Mouse (Mus musculus): Measurements from ENCODE around the gene Pop4.
"Not testable (repeated sequence)": the region's sequence is repeated elsewhere in the genome, so short reads cannot be mapped to it uniquely, and the experiment has no call there.

Gene Pop4

GRCm38 (mm10) chr7:38270703-38271510 lies at the start of gene Pop4:
Pop4 (minus strand) TSS chr7:38271423.
- DNase-seq (ENCODE audit: low read depth, low spot score), result peak; percentile 75

GRCm38 (mm10) chr7:38320641-38321040 lies 49.4 kb upstream of the Pop4 start:
- no peak for DNase-seq (ENCODE audit: low read depth, low spot score)

- not testable (repeated sequence) for DNase-seq (ENCODE audit: low read depth, low spot score)
Observed at GRCm38 (mm10) chr7:38282192-38282591, 11.0 kb upstream of the Pop4 start.

- no peak for DNase-seq (ENCODE audit: low read depth, low spot score)
Observed at GRCm38 (mm10) chr7:38272551-38272950, 1.3 kb upstream of the Pop4 start.

DNA sequence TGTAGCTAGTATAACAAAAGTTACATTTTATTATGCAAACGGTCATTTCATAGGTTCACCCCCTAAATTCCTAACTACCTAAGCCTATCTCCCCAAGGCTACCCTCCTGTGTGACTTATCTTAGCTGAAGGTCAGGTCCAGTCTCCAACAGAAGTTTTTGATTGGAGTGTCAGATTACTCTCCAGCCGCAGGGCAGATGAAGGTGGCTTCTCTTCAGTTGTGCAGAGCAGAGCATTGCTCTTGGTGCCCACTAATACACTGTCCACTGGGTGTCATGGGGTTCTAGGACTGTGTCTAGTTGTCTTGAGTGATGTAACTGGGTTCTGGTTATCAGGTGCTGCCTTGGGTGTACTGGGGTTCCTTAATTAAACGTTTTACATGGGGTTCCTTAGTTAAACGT lies 636 bp upstream of the Pop4 start:
- DNase-seq (ENCODE audit: low read depth, low spot score), result peak; percentile 4

GRCm38 (mm10) chr7:38271511-38271811 lies 238 bp upstream of the Pop4 start:
- DNase-seq (ENCODE audit: low read depth, low spot score), result no peak

DNA sequence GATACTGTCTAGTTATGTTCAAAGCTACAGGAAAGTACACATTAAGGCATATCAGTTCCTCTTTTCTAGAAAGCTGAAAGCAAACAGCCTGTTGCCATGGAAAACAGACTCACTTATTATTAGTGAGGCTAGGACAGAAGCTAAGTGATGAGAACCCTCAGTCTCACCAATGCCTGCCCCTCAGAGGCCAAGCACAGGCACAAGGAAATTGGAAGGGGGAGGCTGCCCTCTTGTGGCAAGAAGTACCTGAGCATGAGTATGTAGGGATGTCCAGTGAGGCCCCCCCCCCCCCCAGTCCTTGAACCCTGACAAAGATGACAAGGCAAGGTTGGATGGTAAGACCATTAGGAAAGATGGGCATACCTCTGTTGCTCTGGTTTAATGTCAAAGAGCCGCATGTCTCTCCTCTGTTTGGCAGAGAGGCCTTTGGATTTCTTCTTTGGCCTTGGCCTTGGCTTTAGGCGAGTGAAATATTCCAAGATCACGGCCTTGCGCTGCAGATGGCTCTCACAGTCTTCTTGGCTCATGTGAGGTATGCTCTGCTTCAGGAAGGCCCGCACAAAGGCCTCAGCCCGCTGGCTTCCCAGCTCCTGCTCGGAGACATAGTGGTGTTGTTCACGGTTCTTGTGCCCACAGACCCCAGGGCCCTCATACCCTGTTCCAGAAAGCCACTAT lies 4.1 kb downstream of the Pop4 start:
- DNase-seq (ENCODE audit: low read depth, low spot score), result no peak

DNA sequence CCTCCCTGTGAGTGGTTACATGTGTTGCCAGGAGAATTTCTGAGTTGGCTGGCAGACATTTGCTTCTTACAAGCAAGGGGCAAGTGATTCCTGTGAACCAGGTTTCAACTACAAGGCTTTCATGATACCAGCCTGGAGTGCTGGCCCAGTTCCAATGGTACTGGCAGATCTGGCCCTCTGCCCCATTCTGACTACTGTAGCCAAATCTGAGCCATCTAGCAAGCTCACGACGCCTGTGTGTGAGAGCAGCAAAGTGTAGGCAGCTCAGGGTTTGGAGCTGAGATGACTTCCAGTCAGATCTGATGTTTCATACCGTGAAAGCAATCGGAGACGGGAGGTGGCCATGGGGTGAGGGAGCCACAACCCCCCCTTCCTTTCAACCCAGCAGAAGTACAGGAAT lies 8.8 kb downstream of the Pop4 start:
- no peak for DNase-seq (ENCODE audit: low read depth, low spot score)

DNA sequence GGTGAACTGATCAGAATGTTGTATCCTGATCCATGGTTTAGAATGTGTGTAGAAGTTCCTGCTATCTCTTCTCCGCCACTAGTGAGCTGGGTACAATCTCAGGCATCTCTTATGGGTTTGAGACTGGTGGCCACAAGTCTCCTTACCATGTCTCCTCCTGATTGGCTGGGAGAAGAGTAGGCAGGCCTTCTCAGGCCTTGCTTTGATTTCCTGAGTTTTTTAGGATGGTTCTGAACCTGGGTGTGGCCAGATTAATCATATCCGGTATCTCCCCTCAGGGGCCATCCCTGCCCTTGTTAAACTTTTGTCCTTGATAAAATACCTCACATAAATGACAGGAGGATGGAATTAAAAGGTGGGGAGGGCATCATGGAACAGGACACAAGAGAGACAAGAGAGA lies 11.6 kb downstream of the Pop4 start:
- no peak for DNase-seq (ENCODE audit: low read depth, low spot score)

DNA sequence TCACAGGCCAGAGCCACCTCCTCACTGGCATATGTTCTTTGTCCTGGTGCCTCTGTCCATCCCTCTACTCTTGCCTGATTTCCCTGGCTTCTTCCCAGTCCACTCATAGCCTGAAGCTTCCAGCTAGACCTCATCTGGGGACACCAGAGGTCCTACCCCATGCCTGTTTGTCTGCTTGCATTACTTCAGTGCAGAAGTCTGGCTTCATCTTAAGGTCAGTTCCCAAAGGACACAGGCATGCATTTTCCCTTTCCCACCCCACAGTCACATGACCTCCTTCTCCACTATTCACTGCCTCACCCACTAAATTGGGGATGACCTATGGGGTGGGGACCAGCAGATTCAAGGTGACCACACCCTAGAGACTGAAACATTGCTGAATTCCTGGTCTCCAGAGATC lies 17.8 kb downstream of the Pop4 start:
- DNase-seq (ENCODE audit: low read depth, low spot score), result no peak

DNA sequence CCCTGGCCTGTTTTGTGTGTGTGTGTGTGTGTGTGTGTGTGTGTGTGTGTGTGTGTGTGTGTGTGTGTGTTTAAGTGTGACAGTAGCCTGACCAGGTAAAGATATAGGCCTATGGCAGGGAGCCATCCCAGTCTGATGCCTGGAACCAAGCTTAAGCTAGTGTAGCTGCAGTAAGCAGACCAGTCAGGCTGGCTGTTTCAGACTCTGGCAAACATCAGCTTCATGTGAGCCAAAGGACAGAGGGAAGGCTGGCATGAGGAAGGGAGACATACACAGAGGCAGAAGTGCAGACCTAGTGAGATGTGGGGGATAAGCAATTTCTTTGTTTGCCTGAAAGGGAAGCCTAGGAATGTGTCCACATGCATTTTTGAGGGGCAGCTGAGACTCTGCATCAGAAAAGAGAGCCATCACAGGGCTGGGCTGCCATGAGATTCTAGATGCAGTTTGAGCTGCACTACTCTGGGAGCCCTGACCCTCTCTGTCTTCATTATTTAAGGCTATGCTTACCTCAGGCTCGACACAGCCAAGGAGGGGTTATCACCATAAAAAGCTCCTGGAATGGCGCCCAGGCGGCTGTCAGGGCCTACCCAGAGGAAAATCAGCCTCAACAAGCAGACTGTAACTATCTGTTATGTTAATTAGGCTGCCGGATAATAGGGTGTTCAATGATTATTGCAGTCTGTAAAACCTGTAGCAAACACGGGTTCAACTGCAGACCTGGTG lies 19.6 kb downstream of the Pop4 start:
- no peak for DNase-seq (ENCODE audit: low read depth, low spot score)

GRCm38 (mm10) chr7:38242417-38242816 lies 28.8 kb downstream of the Pop4 start:
- no peak for DNase-seq (ENCODE audit: low read depth, low spot score)

DNA sequence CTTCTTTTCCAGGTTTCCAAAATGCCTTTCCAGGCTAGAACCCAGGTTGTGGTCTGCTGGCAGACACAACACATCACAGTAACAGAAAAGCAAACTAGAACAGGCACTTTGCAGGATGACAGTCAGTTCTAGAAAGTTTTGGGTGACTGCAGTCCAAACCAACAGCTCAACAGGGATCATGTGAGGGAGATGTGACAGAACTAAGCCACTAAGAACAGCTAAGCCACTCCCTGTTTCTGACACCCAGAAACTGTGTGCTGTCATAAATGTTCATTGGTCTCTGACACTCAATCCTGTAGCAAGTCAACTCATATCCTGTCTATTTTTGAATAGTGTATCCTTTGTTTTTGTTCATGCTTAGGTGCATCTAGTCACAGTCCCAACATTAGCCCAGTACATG lies 34.1 kb downstream of the Pop4 start:
- no peak for DNase-seq (ENCODE audit: low read depth, low spot score)

DNA sequence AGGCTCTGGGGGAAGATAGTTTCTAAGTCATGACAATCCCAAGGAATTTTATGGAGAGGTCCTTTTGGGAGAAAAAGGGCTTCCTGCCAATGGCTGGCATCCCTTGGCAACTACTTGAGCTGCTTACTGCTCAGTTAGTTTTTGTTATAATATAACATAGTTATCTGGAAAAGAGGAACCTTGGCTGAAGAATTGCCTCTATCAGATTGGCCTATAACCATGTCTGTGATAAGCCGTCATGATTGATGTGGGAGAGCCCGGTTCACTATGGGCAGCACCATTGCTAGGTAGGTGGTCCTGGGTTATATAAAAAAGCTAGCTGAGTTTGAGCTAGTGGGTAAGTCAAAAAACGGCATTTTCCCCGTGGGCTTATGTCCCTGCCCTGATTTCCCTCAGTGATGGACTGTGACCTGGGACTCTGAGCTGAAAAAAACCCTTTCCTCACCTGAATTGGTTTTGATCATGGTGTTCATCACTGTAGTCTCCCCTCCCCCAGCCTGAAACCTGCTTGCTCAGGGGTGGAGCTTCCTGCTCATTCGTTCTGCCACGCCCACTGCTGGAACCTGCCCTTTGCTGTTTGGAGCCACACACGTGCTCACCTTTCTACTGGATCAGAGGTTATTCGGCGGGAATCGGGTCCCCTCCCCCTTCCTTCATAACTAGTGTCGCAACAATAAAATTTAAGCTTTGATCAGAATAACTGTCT lies 34.7 kb downstream of the Pop4 start:
- DNase-seq (ENCODE audit: low read depth, low spot score), result no peak

DNA sequence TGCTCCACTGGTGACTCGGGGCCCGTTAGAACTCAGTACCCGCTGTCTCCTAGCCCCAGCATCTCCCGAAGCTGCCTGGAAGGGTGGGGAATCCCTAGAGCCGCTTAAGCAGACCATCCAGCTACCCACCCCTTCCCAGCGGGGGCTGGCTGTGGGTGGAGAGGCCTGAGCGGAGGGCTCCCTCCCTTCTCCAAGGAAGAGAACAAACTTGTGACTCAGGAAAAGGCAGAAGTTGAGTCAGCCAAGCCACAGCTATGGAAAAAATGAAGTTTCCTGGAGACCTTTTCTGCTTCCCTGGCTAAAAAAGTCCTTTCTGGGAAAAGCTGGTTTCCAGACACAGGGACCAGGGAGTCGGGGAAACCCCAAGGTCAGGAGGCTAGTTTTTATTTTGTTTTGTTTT lies 40.9 kb downstream of the Pop4 start:
- DNase-seq (ENCODE audit: low read depth, low spot score), result no peak

DNA sequence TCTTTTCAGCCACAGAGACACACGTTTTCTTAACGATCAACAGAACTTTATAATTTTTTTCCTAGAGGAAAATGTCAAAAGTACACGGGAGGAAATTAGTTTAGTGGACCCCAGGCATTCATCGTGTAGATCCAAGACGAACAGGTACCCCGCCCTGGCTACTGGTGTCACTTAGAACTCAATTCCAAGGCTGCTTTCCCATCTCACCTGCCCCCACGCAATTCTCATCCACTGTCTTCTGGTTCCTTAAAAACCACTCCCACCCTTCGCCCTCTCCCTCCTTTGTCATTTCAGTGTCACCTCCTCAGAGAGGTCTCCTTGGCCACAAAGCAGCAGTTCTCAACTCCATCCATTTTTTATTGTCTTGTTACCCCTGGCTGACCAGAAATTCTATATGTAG lies 42.9 kb downstream of the Pop4 start:
- DNase-seq (ENCODE audit: low read depth, low spot score), result no peak

- DNase-seq (ENCODE audit: low read depth, low spot score), result peak; percentile 51
Observed at GRCm38 (mm10) chr7:38227900-38228298, 43.3 kb downstream of the Pop4 start, which contains the start of gene Plekhf1. Plekhf1 (minus strand) TSS chr7:38228016.

- DNase-seq (ENCODE audit: low read depth, low spot score), result no peak
Observed at GRCm38 (mm10) chr7:38227181-38227899, 43.9 kb downstream of the Pop4 start.

DNA sequence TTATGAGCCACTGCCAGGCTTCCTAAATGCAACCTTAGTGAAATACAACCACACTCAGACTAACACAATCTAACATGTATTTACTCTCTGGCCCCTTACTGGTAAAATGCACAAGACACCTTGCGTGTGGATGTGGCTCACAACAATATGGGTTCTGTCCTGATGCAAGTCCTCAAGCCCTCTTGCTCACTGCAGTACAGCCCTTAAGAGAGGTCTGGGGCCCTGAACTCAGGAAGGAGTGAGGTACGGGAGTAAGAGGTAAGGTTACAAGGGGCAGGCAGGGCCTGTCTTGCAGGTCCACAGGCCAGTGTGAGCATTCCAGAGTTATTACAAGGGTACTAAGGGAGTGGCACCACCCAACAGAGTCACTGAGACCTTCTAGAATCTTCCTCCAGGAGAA lies 45.0 kb downstream of the Pop4 start:
- no peak for DNase-seq (ENCODE audit: low read depth, low spot score)

- DNase-seq (ENCODE audit: low read depth, low spot score), result no peak
Observed at GRCm38 (mm10) chr7:38224577-38225369, 46.5 kb downstream of the Pop4 start.

DNA sequence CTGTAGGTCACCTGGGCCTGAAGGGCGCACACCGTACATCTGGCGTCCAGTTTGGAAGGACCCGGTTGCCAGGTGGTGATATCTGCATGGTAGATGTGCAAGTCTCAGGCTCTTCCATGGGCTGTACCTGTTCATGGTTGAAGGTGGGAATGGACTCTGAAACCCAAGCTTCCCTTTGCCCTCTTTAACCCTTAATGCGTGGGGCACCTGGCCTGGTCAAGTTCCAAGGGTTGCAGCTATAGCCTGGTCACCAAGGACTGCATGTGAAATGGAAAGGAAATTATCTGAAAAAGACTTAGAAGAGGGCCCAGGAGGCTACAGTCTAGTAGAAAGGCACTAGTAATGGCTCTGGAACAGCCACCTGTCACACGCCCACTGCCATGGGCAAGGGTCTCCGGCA lies 50.4 kb downstream of the Pop4 start:
- DNase-seq (ENCODE audit: low read depth, low spot score), result no peak
